Mouse (Mus musculus) heart, postnatal 0 days (tissue): ENCODE results near the gene Plekha6.

ENCODE experiments used
- CTCF ChIP-seq: IDR thresholded peaks from 2 replicates; pipeline ENCODE4 v1.5.1; 2016; ENCODE audit warnings: antibody characterized with exemption, control low read depth, low read depth
- EP300 ChIP-seq: IDR thresholded peaks from 2 replicates; pipeline ENCODE4 v1.6.1; 2016; ENCODE audit warnings: antibody characterized with exemption, low read depth

- TF ChIP-seq CTCF = no peak
- no peak for TF ChIP-seq EP300
These were observed 61.6 kb downstream of the Plekha6 start for GRCm38 (mm10) chr1:133225561-133225960.
